Mouse (Mus musculus) liver, adult 2 months (tissue): ENCODE results near the gene Klhdc7a.

Experiments used
- CTCF ChIP-seq: fragments of 200-500 bp; IDR thresholded peaks from 2 replicates; pipeline ENCODE4 v1.5.1; 2011; ENCODE audit warnings: low read depth, low read length, control low read depth
- POLR2A ChIP-seq: fragments of 200-500 bp; IDR thresholded peaks from 2 replicates; pipeline ENCODE4 v1.6.1; 2011; ENCODE audit warnings: low read length, control low read depth; ENCODE audit not compliant: insufficient read depth; ENCODE audit errors: extremely low read depth

- TF ChIP-seq POLR2A (no peak), CTCF (no peak)
Observed at GRCm38 (mm10) chr4:139916731-139917130, 51.1 kb downstream of the Klhdc7a start.
